Mouse (Mus musculus): ENCODE results near the gene Ccdc40. TPM values are rescaled to one million over a fixed set of nuclear protein-coding genes. Genes with fewer than 3 reads are reported as not detected.
A peak's percentile ranks its signal among the peaks of the same experiment; 100 is the strongest.
"Not testable (repeated sequence)": the region's sequence is repeated elsewhere in the genome, so short reads cannot be mapped to it uniquely, and the experiment has no call there.

Gene Ccdc40
- polyA plus RNA-seq, 1 experiment: 0.72 TPM

DNA sequence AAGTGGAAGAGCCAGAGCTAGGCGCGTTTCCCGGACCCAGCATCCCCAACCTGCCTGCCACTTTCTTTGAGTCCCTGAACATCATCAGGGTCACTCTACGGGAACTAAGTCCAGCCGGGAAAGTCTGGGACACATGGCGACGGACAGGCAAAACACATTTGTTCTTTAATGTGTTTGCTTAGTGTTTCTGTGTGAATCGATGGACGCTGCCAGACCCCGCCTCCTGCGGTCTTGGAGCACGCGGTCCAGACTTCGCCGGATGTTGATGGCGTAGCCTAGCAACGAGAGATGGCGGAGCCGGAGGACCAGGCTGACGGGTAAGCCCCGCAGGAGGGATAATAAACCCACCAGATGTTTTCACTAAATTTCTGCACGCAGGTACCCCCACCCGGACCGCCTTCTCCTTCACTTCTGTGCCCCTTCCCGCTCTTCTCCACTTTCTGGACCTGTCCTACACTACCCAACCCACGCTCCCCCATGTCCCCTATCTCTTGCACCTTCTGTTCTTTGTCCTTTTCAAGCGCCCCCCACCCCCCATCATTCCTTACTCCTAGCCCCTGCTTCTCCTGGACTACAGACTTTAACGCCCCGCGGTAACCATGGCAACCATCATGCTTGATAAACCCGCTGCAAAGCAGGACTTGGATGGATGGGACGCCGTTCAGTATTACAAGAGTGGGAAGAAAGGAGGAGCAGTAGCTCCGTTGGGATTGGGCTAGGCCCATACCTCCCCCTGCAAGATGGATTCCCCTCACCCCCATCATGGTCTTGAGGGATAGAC is 664 bp downstream of the Ccdc40 start:
- Histone ChIP-seq H3K4me3 (ENCODE audit: insufficient read depth, low read length) (peak overlapping the region; percentile 81), H3K4me1 (ENCODE audit: control insufficient read depth, insufficient read depth, low read length) (peaks cover 25% of the 10 kb centered on the region), H3K27ac (ENCODE audit: insufficient read depth, low read depth, low read length) (no peak overlapping the region)
- TF ChIP-seq POLR2A (IDR thresholded peaks at IDR 0.05; ENCODE audit: borderline replicate concordance, low read depth, low read length): no peak
- no peak for TF ChIP-seq CTCF (IDR thresholded peaks at IDR 0.05; ENCODE audit: low read depth, low read length)

DNA sequence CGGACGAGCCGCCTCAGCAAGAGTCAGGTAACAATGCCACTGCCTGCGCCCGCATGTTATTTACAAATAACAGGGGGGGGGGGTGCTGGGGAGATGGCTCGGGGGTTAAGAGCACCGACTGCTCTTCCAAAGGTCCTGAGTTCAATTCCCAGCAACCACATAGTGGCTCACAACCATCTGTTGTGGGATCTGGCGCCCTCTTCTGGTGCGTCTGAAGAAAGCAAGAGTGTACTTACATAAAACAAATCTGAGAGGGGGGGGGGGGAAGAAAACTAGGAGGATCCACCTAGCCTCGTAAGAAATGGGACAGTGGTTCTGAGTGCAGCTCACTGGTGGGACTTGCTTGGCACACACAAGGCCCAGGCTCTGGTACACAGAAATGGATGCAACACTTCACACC is 6.4 kb downstream of the Ccdc40 start:
- TF ChIP-seq POLR2A (IDR thresholded peaks at IDR 0.05; ENCODE audit: borderline replicate concordance, low read depth, low read length): no peak
- TF ChIP-seq CTCF (IDR thresholded peaks at IDR 0.05; ENCODE audit: low read depth, low read length): 0 out of 2 replicates have a peak, but pooled peaks have one; percentile 16
- Histone ChIP-seq H3K4me3 (ENCODE audit: insufficient read depth, low read length) (no peak overlapping the region), H3K27ac (ENCODE audit: insufficient read depth, low read depth, low read length) (no peak overlapping the region), H3K4me1 (ENCODE audit: control insufficient read depth, insufficient read depth, low read length) (peaks cover 5% of the 10 kb centered on the region)

DNA sequence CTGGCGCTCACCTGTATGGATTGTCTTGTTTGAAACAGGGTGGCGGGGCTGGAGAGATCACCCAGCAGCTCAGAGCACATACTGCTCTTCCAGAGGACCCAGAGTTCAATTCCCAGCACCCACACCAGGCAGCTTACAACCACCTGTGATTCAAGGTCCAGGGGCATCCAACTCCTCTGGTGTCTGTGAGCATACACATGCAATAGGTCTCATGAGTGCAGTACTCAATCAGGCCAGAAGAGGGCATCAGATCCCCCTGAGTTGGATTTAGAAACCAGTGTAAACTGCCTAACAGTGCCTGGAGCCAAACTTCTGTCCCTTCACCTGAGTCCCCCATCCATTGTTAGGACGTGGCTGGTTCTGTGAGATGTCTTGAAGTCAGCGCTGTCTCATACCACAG is 7.2 kb downstream of the Ccdc40 start:
- 0 out of 2 replicates have a peak, but pooled peaks have one; percentile 25 for TF ChIP-seq CTCF (IDR thresholded peaks at IDR 0.05; ENCODE audit: low read depth, low read length)
- TF ChIP-seq POLR2A (IDR thresholded peaks at IDR 0.05; ENCODE audit: borderline replicate concordance, low read depth, low read length): no peak
- Histone ChIP-seq H3K4me3 (ENCODE audit: insufficient read depth, low read length) (no peak overlapping the region), H3K27ac (ENCODE audit: insufficient read depth, low read depth, low read length) (no peak overlapping the region), H3K4me1 (ENCODE audit: control insufficient read depth, insufficient read depth, low read length) (peaks cover 5% of the 10 kb centered on the region)

DNA sequence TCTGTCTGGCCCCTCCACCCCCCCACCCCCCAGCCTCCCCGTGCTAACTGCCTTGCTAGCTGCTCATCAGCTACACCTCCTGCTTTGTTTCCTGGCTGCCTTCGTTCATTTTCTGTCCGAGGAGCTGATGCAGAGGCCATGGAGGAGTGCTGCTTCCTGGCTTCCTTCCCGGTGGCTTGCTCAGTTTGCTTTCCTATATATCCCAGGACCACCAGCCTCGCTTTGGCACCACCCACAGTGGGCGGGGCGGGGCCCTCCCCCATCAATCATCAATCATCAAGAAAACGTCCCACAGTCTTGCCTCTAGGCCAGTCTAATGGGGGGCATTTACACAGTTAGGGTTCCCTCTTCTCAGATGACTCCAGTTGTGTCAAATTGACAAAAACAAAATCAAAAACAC is 8.0 kb downstream of the Ccdc40 start:
- no peak overlapping the region for H3K27ac ChIP-seq (ENCODE audit: insufficient read depth, low read depth, low read length)
- no peak for TF ChIP-seq CTCF (IDR thresholded peaks at IDR 0.05; ENCODE audit: low read depth, low read length)
- no peak for TF ChIP-seq POLR2A (IDR thresholded peaks at IDR 0.05; ENCODE audit: borderline replicate concordance, low read depth, low read length)
- H3K4me3 ChIP-seq (ENCODE audit: insufficient read depth, low read length): no peak overlapping the region
- H3K4me1 ChIP-seq (ENCODE audit: control insufficient read depth, insufficient read depth, low read length): peaks cover 5% of the 10 kb centered on the region

DNA sequence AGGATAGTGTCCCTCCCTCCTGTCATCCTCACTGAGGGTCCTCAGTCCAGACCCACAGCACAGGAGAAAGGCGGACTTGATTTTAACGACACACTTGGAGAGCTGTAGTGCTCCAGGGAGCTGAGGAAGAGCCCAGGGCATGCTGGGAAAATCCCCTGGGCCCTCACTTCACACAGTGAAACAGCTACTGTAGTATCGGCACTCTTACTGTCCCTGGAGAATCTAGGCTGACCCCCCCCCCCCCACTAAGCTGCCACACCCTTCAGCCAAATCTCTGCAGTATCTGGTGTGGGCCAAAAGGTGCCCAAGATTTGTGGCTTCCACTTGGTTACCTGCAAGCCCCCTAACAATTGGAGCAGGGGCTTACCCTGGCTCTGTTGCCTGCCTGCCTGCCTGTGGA is 8.6 kb downstream of the Ccdc40 start:
- Histone ChIP-seq H3K27ac (ENCODE audit: insufficient read depth, low read depth, low read length) (no peak overlapping the region), H3K4me3 (ENCODE audit: insufficient read depth, low read length) (no peak overlapping the region), H3K4me1 (ENCODE audit: control insufficient read depth, insufficient read depth, low read length) (peaks cover 5% of the 10 kb centered on the region)
- TF ChIP-seq POLR2A (IDR thresholded peaks at IDR 0.05; ENCODE audit: borderline replicate concordance, low read depth, low read length) (no peak), CTCF (IDR thresholded peaks at IDR 0.05; ENCODE audit: low read depth, low read length) (no peak)

DNA sequence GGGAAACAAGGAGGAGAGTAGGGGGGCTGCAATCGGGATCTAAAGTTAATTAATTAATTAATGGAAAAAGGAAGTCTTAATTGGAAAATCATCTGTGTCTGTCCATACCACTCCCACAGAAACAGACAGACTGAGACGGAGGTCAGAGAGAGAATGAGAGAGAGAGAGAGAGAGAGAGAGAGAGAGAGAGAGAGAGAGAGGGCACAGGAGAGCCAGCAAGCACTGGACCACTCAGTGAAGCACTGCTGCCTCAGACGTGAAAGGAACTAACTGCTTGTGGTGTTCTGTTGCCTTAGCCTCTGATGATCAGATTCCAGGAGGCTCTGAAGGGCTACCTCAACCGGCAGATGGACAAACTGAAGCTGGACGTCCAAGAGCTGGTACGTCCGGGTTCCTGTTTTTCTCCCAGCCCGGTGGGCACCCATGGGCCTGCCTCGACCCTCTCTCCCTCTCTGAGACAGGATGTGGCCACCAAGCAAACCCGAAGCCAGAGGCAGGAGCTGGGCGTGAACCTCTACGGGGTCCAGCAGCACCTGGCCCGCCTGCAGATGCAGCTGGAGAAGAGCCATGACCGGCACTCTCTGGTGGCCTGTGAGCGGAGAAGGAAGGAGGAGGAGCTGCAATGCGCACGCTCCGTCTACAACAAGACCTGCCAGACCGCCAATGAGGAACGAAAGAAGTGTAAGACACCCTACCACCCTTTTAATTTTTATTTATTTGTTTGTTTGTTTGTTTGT is 9.4 kb downstream of the Ccdc40 start:
- TF ChIP-seq CTCF (IDR thresholded peaks at IDR 0.05; ENCODE audit: low read depth, low read length) (no peak), POLR2A (IDR thresholded peaks at IDR 0.05; ENCODE audit: borderline replicate concordance, low read depth, low read length) (0 out of 2 replicates have a peak, but pooled peaks have one; percentile 54)
- Histone ChIP-seq H3K27ac (ENCODE audit: insufficient read depth, low read depth, low read length) (peak overlapping the region; percentile 68), H3K4me1 (ENCODE audit: control insufficient read depth, insufficient read depth, low read length) (peaks cover 5% of the 10 kb centered on the region), H3K4me3 (ENCODE audit: insufficient read depth, low read length) (peak overlapping the region; percentile 66)

DNA sequence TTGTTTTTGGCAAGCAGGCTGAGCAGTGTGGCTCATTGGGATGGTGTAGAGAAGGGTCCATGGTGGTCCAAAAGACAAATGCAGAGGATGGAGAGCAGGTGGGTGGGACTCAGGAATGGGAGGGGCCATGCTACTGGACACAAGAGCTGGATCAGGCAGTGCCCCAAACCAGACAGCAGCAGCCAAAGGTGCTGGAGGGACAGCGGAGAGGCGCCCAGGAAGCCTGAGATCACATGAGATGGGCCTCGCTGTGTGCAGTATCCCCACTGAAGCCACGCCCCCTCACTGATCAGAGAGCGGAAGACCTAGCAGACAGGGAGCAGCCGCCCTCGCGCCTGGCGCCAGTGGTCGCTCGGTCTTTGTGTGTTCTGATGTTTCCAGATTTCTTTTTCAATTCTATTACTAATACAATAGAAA is 9.9 kb downstream of the Ccdc40 start:
- H3K4me3 ChIP-seq (ENCODE audit: insufficient read depth, low read length): peak overlapping the region; percentile 66
- peaks cover 5% of the 10 kb centered on the region for H3K4me1 ChIP-seq (ENCODE audit: control insufficient read depth, insufficient read depth, low read length)
- H3K27ac ChIP-seq (ENCODE audit: insufficient read depth, low read depth, low read length): peak overlapping the region; percentile 68
- no peak for TF ChIP-seq CTCF (IDR thresholded peaks at IDR 0.05; ENCODE audit: low read depth, low read length)
- no peak for TF ChIP-seq POLR2A (IDR thresholded peaks at IDR 0.05; ENCODE audit: borderline replicate concordance, low read depth, low read length)

DNA sequence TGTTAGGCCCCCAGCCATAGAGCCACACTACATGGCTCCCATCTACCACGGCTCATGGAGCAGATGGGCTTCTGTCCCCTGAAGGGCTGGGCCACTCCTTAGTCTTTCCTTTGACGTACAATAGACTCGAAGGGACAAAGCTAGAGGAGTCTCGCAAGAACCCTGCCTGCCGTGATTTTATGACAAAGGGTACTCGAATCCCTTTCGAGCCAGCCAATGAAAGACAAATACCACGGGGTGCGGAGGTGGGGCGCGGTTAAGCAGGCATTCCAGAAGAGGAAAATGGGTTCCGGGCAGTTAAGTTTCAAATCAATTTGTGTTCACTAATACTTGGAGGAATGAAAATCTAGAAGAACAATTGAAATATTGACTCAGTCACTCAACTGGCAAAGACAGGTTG is 11.1 kb downstream of the Ccdc40 start:
- TF ChIP-seq POLR2A (IDR thresholded peaks at IDR 0.05; ENCODE audit: borderline replicate concordance, low read depth, low read length) (no peak), CTCF (IDR thresholded peaks at IDR 0.05; ENCODE audit: low read depth, low read length) (no peak)
- H3K27ac ChIP-seq (ENCODE audit: insufficient read depth, low read depth, low read length): no peak overlapping the region
- peaks cover 5% of the 10 kb centered on the region for H3K4me1 ChIP-seq (ENCODE audit: control insufficient read depth, insufficient read depth, low read length)
- no peak overlapping the region for H3K4me3 ChIP-seq (ENCODE audit: insufficient read depth, low read length)

DNA sequence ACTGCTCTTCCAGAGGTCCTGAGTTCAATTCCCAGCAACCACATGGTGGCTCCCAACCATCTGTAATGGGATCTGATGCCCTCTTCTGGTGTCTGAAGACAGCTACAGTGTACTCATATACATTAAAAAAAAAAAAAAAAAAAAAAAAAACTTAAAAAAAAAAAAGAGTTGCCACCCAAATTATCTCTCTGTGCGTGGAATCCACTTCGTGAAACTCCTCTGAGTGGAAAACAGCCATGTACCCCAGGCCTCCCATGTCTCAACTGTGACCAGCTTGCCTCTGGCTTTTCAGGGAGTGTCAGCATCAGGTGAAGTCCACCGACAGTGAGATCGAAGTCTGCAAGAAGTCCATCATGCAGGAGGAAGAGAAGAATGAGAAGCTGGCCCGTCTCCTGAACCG is 17.2 kb downstream of the Ccdc40 start:
- H3K27ac ChIP-seq (ENCODE audit: insufficient read depth, low read depth, low read length); H3K4me3 ChIP-seq (ENCODE audit: insufficient read depth, low read length); H3K4me1 ChIP-seq (ENCODE audit: control insufficient read depth, insufficient read depth, low read length): not testable (repeated sequence)

DNA sequence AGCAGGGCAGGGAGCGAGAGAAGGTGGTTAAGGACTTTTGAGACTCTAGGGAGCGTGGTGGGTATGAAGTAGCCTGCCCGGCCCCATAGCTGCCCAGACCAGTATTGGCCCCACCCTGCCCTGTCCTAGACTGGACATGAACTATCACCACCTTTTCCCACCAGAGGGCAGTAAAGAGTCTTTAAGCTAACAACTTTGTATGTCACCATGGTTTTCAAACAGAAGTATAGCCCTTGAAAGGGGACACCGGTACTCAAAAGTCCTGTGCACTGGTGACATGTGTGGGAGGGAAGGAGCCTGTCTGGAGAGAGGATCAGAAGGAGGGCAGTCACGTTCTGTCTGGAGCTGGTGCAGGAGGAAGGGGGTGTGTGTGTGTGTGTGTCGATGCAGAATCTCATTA is 20.6 kb downstream of the Ccdc40 start:
- no peaks in the 10 kb centered on the region for H3K4me1 ChIP-seq (ENCODE audit: control insufficient read depth, insufficient read depth, low read length)
- no peak overlapping the region for H3K27ac ChIP-seq (ENCODE audit: insufficient read depth, low read depth, low read length)
- H3K4me3 ChIP-seq (ENCODE audit: insufficient read depth, low read length): no peak overlapping the region
- TF ChIP-seq POLR2A (IDR thresholded peaks at IDR 0.05; ENCODE audit: borderline replicate concordance, low read depth, low read length): no peak
- TF ChIP-seq CTCF (IDR thresholded peaks at IDR 0.05; ENCODE audit: low read depth, low read length): peak; percentile 29; the same call in 1 of the 2 replicates

All from bone marrow macrophage, adult 2 months (primary cell).